Mouse (Mus musculus) granulocyte monocyte progenitor cell, adult 5-6 weeks (primary cell): Measurements from ENCODE around the gene 2010315B03Rik. TPM values are rescaled to one million over a fixed set of nuclear protein-coding genes. Genes with fewer than 3 reads are reported as not detected.

Experiments
- ATAC-seq: replicated peaks from 2 replicates; pipeline ENCODE4 v1.8.0; 2016; ENCODE audit warnings: mild to moderate bottlenecking, moderate TSS enrichment, inconsistent platforms; ENCODE audit not compliant: poor library complexity, severe bottlenecking
- total RNA-seq, 2 experiments: library from RNA; stranded (forward) in 1 of 2; stranded (reverse) in 1 of 2; fragments of 200-712, 200-1000 nt in 1 of 2; fragments of >200 nt in 1 of 2; fragmentation: Nextera tagmentation in 1 of 2; gene quantifications; 2 replicates each; pipeline ENCODE4 v1.2.3; 2014 to 2017

2010315B03Rik gene
- 7.7 and 17.0 TPM in 2 replicates for total RNA-seq (2014; fragmentation: Nextera tagmentation)
- 16.2 and 17.2 TPM in 2 replicates for total RNA-seq (2017)

DNA sequence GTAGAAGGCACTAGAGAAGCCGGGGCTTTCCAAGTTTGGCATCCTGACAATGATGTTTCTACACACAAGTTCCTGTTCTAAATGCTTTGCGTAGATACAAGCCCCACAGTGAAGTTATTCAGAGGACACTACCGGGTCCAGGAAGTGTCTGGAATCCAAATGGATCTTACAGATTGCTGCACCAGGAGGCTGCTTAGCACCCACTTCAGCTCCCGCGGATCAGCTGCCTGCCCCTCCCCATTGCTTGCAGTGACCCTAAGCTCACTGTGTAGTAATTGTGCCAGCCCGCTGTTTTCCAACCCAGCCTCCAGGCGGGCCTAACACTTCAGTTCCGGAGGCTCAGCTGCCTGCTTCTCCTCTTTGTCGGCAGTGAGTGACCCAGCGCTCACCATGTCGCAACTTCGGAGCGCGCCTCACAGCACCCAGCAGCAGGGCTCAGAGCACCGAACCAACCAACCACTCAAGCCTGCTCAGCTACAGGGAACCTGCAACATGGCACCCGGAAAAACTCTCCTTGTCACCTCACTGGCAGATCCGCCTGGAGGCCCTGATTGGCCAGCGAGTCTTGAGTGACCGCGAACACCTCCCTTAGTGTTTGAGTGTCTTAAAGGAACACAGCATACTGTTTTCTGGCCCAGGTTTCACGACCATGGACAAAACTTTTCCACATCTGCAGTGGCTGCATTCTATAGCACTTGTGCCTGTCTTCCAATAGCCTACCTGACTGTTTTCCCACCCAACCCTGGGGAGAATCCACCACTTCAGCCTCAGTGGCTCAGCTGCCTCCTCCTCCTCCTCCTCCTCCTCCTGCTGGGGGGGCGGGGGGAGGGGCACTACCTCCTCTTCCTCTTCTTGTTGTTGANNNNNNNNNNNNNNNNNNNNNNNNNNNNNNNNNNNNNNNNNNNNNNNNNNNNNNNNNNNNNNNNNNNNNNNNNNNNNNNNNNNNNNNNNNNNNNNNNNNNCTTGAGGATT, at the start of gene 2010315B03Rik:
Gene 2010315B03Rik (minus strand): TSS at position 526 of the 972 bp plus-strand sequence.
- peak; percentile 99 for ATAC-seq

DNA sequence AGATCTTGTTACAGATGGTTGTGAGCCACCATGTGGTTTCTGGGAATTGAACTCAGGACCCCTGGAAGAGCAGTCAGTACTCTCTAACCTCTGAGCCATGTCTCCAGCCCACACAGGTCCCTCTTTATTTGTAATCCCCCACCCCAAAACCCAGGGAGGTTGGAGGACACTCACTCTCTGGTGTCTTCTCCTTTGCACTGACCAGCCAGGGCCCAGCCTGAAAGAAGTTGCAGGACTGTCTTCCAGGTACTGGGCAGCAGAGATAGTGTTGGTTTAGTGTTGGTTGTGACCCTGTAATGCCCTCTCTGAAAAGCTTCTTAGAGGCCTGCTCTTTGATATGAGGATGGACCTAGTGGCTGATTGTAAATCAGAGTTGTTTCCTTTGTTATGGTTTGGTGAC, 994 bp downstream of the 2010315B03Rik start:
- ATAC-seq: no peak

DNA sequence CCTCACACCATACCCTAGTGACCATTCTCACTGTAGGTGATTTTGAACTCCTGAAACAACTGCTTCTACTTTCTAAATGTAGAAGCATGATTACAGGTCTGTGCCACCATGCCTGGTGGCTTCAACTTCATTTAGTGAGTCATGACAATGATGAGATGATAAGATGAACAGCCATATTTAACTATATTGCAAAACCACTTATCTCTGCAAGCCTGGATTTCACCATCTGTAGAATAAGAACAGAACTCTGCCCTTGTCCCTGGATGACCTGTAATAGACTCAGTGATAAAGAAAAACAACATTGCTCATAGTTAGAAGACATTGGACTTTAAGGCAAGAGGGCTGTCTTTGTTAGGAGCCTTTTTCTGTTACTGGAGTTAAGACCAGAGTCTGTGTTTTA, 24.2 kb downstream of the 2010315B03Rik start:
- no peak for ATAC-seq

DNA sequence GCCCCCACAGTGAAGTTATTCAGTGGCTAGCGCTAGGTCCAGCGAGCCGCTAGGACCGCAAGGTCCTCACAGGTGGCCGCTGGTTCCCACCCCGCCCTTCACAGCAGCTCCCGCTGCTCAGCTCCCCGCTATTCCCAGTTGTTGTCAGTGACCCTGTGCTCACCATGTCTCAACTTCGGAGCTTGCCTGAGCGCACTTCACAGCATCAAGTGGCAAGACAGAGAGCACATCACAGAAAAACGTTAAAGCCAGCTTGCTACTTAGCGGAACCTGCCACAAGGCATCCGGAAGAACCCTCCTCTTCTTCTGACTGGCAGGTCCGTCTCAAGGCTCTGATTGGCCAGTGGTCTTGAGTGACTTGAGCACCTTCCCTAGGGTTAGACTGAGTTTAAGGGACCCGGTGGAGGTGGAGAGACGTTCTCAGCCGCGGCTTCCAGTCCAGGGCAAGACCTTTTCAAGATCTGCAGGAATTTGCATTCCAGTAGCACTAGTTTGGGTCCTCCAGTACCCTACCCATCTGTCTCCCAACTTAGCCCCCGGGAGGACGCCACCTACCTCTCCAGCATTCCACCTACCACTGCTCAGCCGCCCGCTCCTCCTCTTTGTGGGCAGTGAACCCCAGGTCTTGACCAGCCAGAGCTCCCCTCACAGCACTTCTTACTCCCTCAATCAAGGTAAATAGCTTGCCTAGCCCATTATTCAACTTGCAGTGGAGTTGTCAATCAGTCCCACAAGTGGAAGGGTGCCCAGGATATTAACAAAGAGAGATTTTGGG, 30.4 kb downstream of the 2010315B03Rik start:
- ATAC-seq: peak; percentile 95

DNA sequence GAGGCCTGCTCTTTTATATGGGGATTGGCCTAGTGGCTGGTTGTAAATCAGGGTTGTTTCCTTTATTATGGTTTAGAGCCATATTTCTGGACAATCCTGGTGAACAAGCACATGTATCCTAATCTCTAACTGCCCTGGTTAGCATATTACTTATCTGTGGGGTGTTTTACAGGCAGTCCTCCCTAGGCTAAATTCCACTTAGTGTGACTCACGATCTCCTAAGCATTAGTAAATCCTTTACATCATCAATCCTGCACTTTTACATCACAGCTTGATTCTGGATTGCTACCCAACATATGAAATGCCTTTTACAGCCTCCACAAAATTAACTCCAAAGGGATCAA, 31.1 kb downstream of the 2010315B03Rik start:
- ATAC-seq: no peak

DNA sequence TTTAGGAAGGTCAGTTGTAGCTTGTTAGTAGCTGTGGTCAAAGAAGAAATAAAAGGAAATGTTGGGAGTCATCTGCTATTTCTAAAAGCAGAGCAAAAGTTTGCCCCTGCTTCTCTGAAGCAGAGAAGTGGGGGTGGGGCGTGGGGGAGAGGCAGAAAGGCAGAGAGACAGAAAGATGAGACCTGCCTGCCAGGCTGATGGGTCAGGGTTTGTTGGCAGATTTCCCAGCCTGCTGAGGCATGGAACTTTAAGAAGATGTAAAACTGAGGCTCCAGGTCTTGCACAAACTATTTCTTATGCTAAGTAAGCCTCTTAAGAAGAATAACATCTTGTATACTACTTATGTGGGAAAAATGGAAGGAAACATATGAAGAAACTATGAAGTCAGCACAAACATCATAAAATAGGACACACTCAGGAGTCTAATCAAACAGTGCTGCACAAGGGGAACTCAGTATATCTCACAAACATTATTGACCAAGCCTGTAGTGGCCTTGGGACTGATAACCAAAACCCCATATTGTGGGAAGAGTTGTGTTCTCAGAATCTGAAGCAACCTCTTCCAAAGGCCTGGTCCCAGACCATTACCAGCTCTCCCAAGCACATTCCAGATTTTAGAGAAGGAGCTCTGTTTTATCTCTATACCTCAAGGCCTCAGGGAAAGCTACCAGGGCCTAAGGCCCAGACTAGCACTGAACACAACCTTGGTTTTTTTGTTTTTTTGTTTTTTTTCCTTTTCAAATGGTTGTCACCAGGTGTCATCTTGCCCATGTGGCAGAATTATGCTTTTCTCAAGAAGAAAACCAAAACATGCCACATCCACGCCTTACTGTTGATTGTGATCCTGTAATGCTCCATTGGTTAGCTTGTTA, 31.7 kb downstream of the 2010315B03Rik start:
- ATAC-seq: no peak

DNA sequence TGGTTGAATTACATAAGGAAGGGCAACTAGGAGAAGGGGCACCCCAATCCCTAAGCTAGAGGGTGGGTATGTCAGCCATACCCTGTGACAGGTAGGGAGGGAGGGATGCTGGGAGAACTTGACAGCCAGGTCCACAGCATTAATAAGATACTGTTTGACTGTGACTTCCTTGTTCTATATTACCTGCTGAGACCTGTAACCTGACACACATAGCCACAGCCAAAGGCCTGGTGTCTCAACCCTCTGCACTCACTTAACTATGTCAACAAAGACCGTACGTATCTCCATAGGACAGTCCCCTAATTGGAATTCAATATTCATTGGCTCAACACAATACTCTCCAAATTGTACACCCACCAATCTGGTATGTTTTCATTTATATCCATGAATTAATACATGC, 33.2 kb downstream of the 2010315B03Rik start:
- no peak for ATAC-seq

DNA sequence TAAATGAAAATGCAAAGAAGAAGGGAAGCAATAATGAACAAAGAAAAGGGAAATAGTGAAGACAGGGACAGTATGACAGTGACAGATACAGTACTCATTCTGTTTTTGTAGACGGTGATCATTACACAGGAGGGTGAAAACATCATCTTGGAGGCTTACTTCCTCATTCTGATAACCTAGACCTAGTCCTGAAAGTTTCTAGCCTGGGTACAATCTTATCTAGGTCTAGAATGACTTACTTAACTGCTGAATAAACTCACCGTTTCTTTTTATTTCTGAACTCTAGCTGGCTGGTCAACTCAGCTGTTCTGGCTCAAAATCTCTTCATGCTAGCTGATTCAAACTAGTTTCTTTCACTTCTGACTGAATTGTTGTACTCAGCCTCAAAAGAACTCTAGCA, 37.4 kb downstream of the 2010315B03Rik start:
- peak; percentile 67 for ATAC-seq

DNA sequence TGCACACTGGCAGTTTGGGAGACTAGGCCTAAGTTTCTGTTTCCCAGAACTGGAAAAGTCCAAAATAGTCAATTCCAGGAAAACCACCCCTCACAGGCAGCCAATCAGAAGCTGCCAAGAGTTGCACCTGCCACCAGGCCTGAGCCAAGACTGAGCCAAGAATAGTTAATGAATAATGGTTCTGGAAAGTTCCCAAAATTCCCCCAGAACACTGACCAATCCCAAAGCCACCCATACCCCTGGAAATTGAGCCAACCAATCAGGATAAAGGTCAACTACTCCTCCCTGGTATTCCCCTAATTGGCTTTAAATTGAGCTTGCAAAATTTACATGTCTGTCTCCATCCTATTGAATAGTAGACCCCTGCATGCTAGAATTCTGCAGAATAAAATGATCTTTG, 39.3 kb downstream of the 2010315B03Rik start:
- ATAC-seq: no peak

DNA sequence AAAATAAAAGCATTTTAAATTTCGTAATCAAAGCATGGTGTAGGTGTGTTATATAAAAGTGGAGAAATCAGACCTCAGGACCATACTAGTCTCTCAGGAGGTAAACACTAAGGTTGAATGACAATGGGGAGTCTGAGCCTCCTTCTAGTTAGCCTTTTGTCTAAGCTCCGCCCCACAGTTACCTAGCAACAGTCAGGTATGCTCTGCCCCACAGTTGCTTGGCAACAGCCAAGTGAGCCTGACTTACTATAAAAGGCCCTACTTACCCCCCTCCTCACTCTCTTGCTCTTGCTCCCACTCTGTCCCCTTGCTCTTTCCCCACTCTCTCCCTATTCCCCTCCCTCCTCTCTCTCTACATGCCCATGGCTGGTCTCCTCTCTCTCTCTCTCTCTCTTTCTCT, 44.6 kb downstream of the 2010315B03Rik start:
- no peak for ATAC-seq

DNA sequence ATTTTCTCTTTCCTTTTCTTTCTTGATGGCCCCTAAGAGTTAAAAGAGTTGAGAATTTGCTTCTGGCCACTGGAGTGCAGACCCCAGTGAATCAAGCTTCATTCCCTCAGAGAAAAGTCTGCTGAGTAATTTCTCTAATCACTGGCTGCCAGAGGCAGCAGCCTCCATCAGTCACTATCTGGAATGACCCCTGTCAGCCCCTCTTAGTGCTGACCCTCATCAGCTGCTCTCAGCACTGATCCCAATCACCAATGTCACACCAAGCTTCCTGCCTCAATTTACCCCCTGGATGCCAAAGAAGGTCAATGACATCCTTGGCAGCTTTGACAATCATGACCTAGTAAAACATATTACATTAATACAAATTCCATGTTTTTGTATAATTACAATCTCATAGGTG, 45.0 kb downstream of the 2010315B03Rik start:
- no peak for ATAC-seq

DNA sequence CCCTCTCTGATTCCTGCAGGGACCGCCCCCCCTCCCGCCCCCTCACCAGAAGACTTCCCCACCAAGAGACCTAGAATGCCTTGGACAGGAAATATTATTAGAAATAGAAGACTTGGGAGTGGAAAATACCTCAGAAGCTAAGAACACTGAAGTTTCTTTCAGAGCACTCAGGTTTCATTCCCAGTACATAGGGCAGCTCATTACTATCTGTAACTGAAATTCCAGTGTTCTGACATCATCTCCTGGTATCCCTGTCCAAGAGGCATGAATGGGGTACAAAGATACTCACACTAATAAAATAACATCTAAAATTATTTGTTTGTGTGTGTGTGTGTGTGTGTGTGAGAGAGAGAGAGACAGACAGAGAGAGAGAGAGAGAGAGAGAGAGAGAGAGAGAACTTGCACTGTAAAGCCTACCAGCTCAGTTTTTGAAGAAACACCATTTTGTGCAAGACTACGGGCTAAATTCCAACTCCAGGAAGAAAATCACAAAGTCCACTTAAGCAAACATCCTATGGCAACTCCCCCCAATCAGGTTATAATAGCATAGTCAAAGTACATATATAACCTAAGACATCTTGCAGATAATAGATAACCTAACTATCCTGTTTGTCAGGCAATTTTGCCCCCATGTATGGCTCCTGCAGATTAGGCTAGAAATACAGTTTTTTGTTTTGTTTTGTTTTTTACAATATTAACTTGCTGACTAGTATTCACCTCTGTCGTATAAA, 49.3 kb downstream of the 2010315B03Rik start:
- no peak for ATAC-seq

DNA sequence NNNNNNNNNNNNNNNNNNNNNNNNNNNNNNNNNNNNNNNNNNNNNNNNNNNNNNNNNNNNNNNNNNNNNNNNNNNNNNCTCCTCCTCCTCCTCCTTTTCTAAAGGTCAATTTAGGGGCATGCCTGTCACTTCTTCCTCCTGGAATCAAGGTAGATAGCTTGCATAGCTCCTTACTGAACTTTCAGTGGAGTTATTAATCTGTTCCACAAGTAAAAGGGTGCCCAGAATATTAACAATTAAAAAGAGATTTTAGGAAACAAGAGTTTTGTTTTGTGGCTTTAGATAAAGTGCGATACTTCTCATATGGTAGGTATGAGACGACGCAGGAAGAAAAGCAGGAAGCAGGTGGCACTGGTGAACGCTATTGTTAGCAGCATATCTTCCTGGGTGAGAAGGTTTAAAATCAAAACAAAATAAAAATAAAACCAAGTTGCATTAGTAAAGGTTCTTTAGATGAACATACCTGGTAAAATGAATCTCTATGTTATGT, 54.4 kb downstream of the 2010315B03Rik start:
- no peak for ATAC-seq

DNA sequence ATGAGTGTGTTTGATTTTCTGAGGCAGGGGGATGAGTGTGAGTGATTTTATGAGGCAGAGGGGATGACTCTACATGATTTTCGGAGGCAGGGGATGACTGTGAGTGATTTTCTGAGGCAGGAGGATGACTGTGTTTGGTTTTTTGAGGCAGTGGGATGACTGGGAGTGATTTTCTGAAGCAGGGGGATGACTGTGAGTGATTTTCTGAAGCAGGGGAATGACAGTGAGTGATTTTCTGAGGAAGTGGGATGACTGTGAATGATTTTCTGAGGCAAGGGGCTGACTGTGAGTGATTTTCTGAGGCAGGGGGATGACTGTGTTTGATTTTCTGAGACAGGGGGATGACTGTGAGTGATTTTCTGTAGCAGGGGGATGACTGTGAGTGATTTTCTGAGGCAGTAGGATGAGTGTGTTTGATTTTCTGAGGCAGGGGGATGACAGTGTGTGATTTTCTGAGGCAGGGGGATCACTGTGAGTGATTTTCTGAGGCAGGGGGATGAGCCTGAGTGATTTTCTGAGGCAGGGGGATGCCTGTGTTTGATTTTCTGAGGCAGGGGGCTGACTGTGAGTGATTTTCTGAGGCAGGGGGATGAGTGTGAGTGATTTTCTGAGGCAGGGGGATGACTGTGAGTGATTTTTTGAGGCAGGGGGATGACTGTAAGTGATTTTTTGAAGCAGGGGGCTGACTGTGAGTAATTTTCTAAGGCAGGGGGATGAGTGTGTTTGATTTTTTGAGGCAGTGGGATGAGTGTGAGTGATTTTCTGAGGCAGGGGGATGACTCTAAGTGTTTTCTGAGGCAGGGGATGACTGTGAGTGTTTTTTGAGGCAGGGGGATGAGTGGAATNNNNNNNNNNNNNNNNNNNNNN, 55.1 kb downstream of the 2010315B03Rik start:
- ATAC-seq: peak; percentile 66

DNA sequence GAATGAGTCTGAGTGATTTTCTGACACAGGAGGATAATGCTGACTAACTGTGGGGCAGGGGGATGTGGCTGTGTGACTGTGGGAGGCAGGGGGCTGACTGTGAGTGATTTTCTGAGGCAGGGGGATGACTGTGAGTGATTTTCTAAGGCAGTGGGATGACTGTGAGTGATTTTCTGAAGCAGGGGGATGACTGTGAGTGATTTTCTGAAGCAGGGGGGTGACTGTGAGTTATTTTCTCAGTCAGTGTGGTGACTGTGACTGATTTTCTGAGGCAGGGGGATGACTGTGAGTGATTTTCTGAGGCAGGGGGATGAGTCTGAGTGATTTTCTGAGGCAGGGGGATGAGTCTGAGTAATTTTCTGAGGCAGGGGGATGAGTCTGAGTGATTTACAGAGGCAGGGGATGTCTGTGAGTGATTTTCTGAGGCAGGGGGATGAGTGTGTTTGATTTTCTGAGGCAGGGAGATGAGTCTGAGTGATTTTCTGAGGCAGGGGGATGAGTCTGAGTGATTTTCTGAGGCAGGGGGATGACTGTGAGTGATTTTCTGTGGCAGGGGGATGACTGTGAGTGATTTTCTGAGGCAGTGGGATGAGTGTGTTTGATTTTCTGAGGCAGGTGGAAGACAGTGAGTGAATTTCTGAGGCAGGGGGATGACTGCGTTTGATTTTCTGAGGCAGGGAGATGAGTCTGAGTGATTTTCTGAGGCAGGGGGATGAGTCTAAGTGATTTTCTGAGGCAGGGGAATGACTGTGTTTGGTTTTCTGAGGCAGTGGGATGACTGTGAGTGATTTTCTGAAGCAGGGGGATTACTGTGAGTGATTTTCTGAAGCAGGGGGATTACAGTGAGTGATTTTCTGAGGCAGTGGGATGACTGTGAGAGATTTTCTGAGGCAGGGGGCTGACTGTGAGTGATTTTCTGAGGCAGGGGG, 56.0 kb downstream of the 2010315B03Rik start:
- ATAC-seq: peak; percentile 68

DNA sequence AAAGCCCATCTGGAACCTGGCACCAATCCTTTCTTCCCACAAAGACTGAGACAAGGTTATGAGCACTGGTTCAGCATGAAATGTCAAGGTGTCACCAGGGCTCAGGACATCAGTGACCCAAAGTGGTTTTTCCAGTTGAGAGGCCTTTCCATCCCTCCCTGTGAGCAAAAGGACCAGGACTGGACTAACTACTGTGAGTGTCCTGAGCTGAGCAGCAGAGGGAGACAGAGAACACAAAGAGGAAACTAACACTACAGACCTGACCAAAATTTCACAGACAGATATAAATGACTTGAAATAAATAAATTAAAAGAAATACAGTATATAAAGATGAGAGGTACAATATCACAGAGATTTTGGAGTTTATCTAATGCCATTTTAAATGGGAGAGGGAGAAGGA, 61.1 kb downstream of the 2010315B03Rik start:
- 0 out of 2 replicates have a peak, but pooled peaks have one; percentile 30 for ATAC-seq
